Comparison of ENCODE assay signal across 1 mouse cellular context in genomic region chrX:74368209-74368909, GRCm38 (mm10).
TF ChIP-seq lines count a peak whose summit lies in the region.

No protein-coding gene starts in this region.

TF ChIP-seq in myocyte, 11 proteins besides CTCF, POLR2A, EP300 and RAD21 (continued from another document):
- no peak for TF ChIP-seq MYOD1 (IDR thresholded peaks at IDR 0.05; ENCODE audit: control insufficient read depth in 1 of 3, insufficient read length in 2 of 3, low read depth in 2 of 3)
